Mouse (Mus musculus) heart, embryonic 14.5 days (tissue): Measurements from ENCODE around the gene Ikzf5. TPM values are rescaled to one million over a fixed set of nuclear protein-coding genes. Genes with fewer than 3 reads are reported as not detected.

Experiments
- polyA plus RNA-seq: library from polyadenylated mRNA; unstranded; fragments of >200 nt; fragmentation: Nextera tagmentation; extraction: Ambion mirVana; gene quantifications from 2 replicates; pipeline ENCODE4 v1.2.1, GENCODE M21; 2014

Ikzf5 gene
- polyA plus RNA-seq, 1 experiment from 2014 or later: 11.3 TPM

Other genes with a start within 250 kb of the Ikzf5 start
- gene 5430419D17Rik, start 236.1 kb downstream of the Ikzf5 start, polyA plus RNA-seq: 0.26 and 0.61 TPM in 2 replicates
- 0.39 and 1.1 TPM in 2 replicates for gene Cuzd1, start 88.2 kb downstream of the Ikzf5 start, polyA plus RNA-seq
- gene Fam24b, start 81.0 kb downstream of the Ikzf5 start, polyA plus RNA-seq: not detected in 2 replicates
- gene Fam24a, start 76.7 kb downstream of the Ikzf5 start, polyA plus RNA-seq: not detected in 2 replicates
- 17.1 and 17.4 TPM in 2 replicates for gene 2310057M21Rik, start 47.8 kb downstream of the Ikzf5 start, polyA plus RNA-seq
- 88.8 and 98.9 TPM in 2 replicates for gene Pstk, start 39.4 kb downstream of the Ikzf5 start, polyA plus RNA-seq
- 91.6 and 98.3 TPM in 2 replicates for gene Acadsb, start 80 bp upstream of the Ikzf5 start, polyA plus RNA-seq
- gene Hmx3, start 132.3 kb upstream of the Ikzf5 start, polyA plus RNA-seq: 0.14 TPM in 1 of 2 replicates, not detected in the other
- gene Hmx2, start 138.3 kb upstream of the Ikzf5 start, polyA plus RNA-seq: 0.07 TPM in 1 of 2 replicates, not detected in the other
- 118 and 121 TPM in 2 replicates for gene Bub3, start 149.7 kb upstream of the Ikzf5 start, polyA plus RNA-seq